Mouse (Mus musculus): ENCODE data around the gene Atp1a3. TPM values are rescaled to one million over a fixed set of nuclear protein-coding genes. Genes with fewer than 3 reads are reported as not detected.

Gene Atp1a3
- polyA plus RNA-seq, 2 experiments from 2014 or later, result 2.3 TPM

- ATAC-seq, result no peak
Measured at GRCm38 (mm10) chr7:24955226-24955625, 50.5 kb downstream of the Atp1a3 start.

GRCm38 (mm10) chr7:24954450-24954849 lies 51.3 kb downstream of the Atp1a3 start:
- peak; percentile 74 for ATAC-seq

GRCm38 (mm10) chr7:24953966-24954365 lies 51.8 kb downstream of the Atp1a3 start:
- no peak for ATAC-seq

- ATAC-seq, result peak; percentile 59
Measured at GRCm38 (mm10) chr7:24949958-24950623, 55.7 kb downstream of the Atp1a3 start.

GRCm38 (mm10) chr7:24948774-24949173 lies 57.0 kb downstream of the Atp1a3 start:
- ATAC-seq, result no peak

- ATAC-seq, result no peak
Measured at GRCm38 (mm10) chr7:24947316-24948048, 58.3 kb downstream of the Atp1a3 start.

- peak; percentile 68 for ATAC-seq
Measured at GRCm38 (mm10) chr7:24944257-24944950, 61.4 kb downstream of the Atp1a3 start, which contains the start of gene Gm4881. Gm4881 (minus strand) TSS chr7:24944494.

- ATAC-seq, result no peak
Measured at GRCm38 (mm10) chr7:24943641-24944040, 62.1 kb downstream of the Atp1a3 start.

- no peak for ATAC-seq
Measured at GRCm38 (mm10) chr7:24931651-24932050, 74.1 kb downstream of the Atp1a3 start.

GRCm38 (mm10) chr7:24930475-24930874 lies 75.3 kb downstream of the Atp1a3 start:
- ATAC-seq, result no peak

Other genes with a start within 250 kb of the Atp1a3 start
- not detected for gene Cd177, start 245.6 kb downstream of the Atp1a3 start, polyA plus RNA-seq (2017; shearing (Covaris generic))
- gene Ceacam10, start 228.8 kb downstream of the Atp1a3 start, polyA plus RNA-seq (2017; shearing (Covaris generic)), result not detected
- gene Gm9844, start 143.7 kb downstream of the Atp1a3 start, polyA plus RNA-seq (2017; shearing (Covaris generic)), result 10 to 100 TPM; 22.4 to 44.8 TPM
- not detected for gene Lypd4, start 136.0 kb downstream of the Atp1a3 start, polyA plus RNA-seq (2017; shearing (Covaris generic))
- gene Dmrtc2, start 135.9 kb downstream of the Atp1a3 start, polyA plus RNA-seq (2017; shearing (Covaris generic)), result not detected
- over 10,000 TPM; 12,099 to 13,283 TPM for gene Rps19, start 121.6 kb downstream of the Atp1a3 start, polyA plus RNA-seq (2017; shearing (Covaris generic))
- gene Cd79a, start 108.6 kb downstream of the Atp1a3 start, polyA plus RNA-seq (2017; shearing (Covaris generic)), result 10 to 100 TPM in 1 of 2 experiments, 1 to 10 TPM in 1; 2.2 to 28.9 TPM
- gene Arhgef1, start 103.0 kb downstream of the Atp1a3 start, polyA plus RNA-seq (2017; shearing (Covaris generic)), result 100 to 1,000 TPM; 166 to 183 TPM
- gene Gm4881, start 61.5 kb downstream of the Atp1a3 start, polyA plus RNA-seq (2017; shearing (Covaris generic)), result not detected
- gene Rabac1, start 33.2 kb downstream of the Atp1a3 start, polyA plus RNA-seq (2017; shearing (Covaris generic)), result 100 to 1,000 TPM; 187 to 237 TPM
- 1 to 10 TPM; 4.1 to 4.5 TPM for gene Grik5, start 66.4 kb upstream of the Atp1a3 start, polyA plus RNA-seq (2017; shearing (Covaris generic))
- gene Zfp574, start 66.6 kb upstream of the Atp1a3 start, polyA plus RNA-seq (2017; shearing (Covaris generic)), result 10 to 100 TPM; 11.3 to 15.1 TPM
- 10 to 100 TPM; 25.9 to 29.4 TPM for gene Pou2f2, start 173.8 kb upstream of the Atp1a3 start, polyA plus RNA-seq (2017; shearing (Covaris generic))
- gene Dedd2, start 214.7 kb upstream of the Atp1a3 start, polyA plus RNA-seq (2017; shearing (Covaris generic)), result 10 to 100 TPM; 23.6 to 29.8 TPM
- 1 to 10 TPM; 2.8 to 3.0 TPM for gene Zfp526, start 215.5 kb upstream of the Atp1a3 start, polyA plus RNA-seq (2017; shearing (Covaris generic))
- gene Gsk3a, start 231.9 kb upstream of the Atp1a3 start, polyA plus RNA-seq (2017; shearing (Covaris generic)), result 10 to 100 TPM in 1 of 2 experiments, 1 to 10 TPM in 1; 8.9 to 11.3 TPM
- gene Erf, start 244.8 kb upstream of the Atp1a3 start, polyA plus RNA-seq (2017; shearing (Covaris generic)), result under 1 TPM; 0.22 to 0.42 TPM